Mouse (Mus musculus): ENCODE results near the gene Raf1.

The Raf1 gene

GRCm38 (mm10) chr6:115610301-115610700 is 66.1 kb downstream of the Raf1 start:
- no peak for DNase-seq

GRCm38 (mm10) chr6:115609121-115609520 is 67.3 kb downstream of the Raf1 start:
- DNase-seq, result no peak

- DNase-seq, result no peak
These were observed 69.0 kb downstream of the Raf1 start for GRCm38 (mm10) chr6:115607429-115607828.

GRCm38 (mm10) chr6:115606461-115606860 is 70.0 kb downstream of the Raf1 start:
- no peak for DNase-seq

GRCm38 (mm10) chr6:115601715-115602523 is 74.5 kb downstream of the Raf1 start, which contains the start of gene Mkrn2:
Gene Mkrn2, plus strand, starts transcription at chr6:115601902.
- peak; percentile 86 for DNase-seq

GRCm38 (mm10) chr6:115601322-115601714 is 75.1 kb downstream of the Raf1 start:
- DNase-seq, result no peak

- no peak for DNase-seq
These were observed 80.8 kb downstream of the Raf1 start for GRCm38 (mm10) chr6:115595667-115596066.

- DNase-seq, result no peak
These were observed 82.0 kb downstream of the Raf1 start for GRCm38 (mm10) chr6:115594463-115594862.

- no peak for DNase-seq
These were observed 83.2 kb downstream of the Raf1 start for GRCm38 (mm10) chr6:115593252-115593651.

- no peak for DNase-seq
These were observed 84.0 kb downstream of the Raf1 start, which contains the start of gene Mkrn2os for GRCm38 (mm10) chr6:115592458-115592857. Gene Mkrn2os, minus strand, starts transcription at chr6:115592576.

- DNase-seq, result no peak
These were observed 84.6 kb downstream of the Raf1 start for GRCm38 (mm10) chr6:115591692-115592359.

- DNase-seq, result no peak
These were observed 90.1 kb downstream of the Raf1 start for GRCm38 (mm10) chr6:115586321-115586720.

GRCm38 (mm10) chr6:115584176-115584575 is 92.3 kb downstream of the Raf1 start:
- no peak for DNase-seq

- DNase-seq, result no peak
These were observed 92.9 kb downstream of the Raf1 start for GRCm38 (mm10) chr6:115583430-115584125.

- no peak for DNase-seq
These were observed 93.9 kb downstream of the Raf1 start for GRCm38 (mm10) chr6:115582328-115583115.

GRCm38 (mm10) chr6:115580810-115581209 is 95.6 kb downstream of the Raf1 start:
- DNase-seq, result no peak

- no peak for DNase-seq
These were observed 98.5 kb downstream of the Raf1 start for GRCm38 (mm10) chr6:115577941-115578340.

- no peak for DNase-seq
These were observed 99.0 kb downstream of the Raf1 start for GRCm38 (mm10) chr6:115577407-115577806.

GRCm38 (mm10) chr6:115574171-115574570 is 102.3 kb downstream of the Raf1 start:
- no peak for DNase-seq
